Mouse (Mus musculus) myocyte (in vitro differentiated cells): ENCODE measurements around the gene Anpep. TPM values are rescaled to one million over a fixed set of nuclear protein-coding genes. Genes with fewer than 3 reads are reported as not detected.

Experiments
- H3K27me3 ChIP-seq: one replicate; pipeline ENCODE4 v1.6.1; 2011; ENCODE audit not compliant: control insufficient read depth, insufficient read depth, insufficient read length
- H3K36me3 ChIP-seq: one replicate; pipeline ENCODE4 v1.6.1; 2011; ENCODE audit not compliant: control insufficient read depth, insufficient read depth
- H3K4me2 ChIP-seq: one replicate; pipeline ENCODE4 v1.6.1; 2011; ENCODE audit warnings: low read depth, control low read depth
- H3K4me3 ChIP-seq: one replicate; pipeline ENCODE4 v1.5.1; 2011; ENCODE audit warnings: mild to moderate bottlenecking, control low read depth, moderate library complexity
- H3K79me2 ChIP-seq: one replicate; pipeline ENCODE4 v1.6.1; 2011; ENCODE audit not compliant: control insufficient read depth, insufficient read depth
- H3ac ChIP-seq: one replicate; pipeline ENCODE4 v1.6.1; 2011; ENCODE audit not compliant: control insufficient read depth, insufficient read length
- CEBPB ChIP-seq: IDR thresholded peaks from 2 replicates; pipeline ENCODE4 v1.6.1; 2011; ENCODE audit warnings: mild to moderate bottlenecking, moderate library complexity; ENCODE audit not compliant: poor library complexity, insufficient read depth, severe bottlenecking
- E2F4 ChIP-seq: IDR thresholded peaks from one replicate; pipeline ENCODE4 v1.6.1; 2011; ENCODE audit warnings: mild to moderate bottlenecking, control low read depth, moderate library complexity; ENCODE audit not compliant: insufficient read depth
- MAX ChIP-seq: IDR thresholded peaks from one replicate; pipeline ENCODE4 v1.6.1; 2011; ENCODE audit warnings: low read depth, mild to moderate bottlenecking, control low read depth
- MYOD1 ChIP-seq, 3 experiments: IDR thresholded peaks; one replicate each; pipeline ENCODE4 v1.6.1; 2011; ENCODE audit warnings: control low read depth in 2 of 3, low read depth in 2 of 3, mild to moderate bottlenecking in 2 of 3, moderate library complexity in 1 of 3; ENCODE audit not compliant: insufficient read length in 2 of 3, control insufficient read depth in 1 of 3
- MYOG ChIP-seq, 3 experiments: IDR thresholded peaks; one replicate each; pipeline ENCODE4 v1.6.1; 2011; ENCODE audit warnings: control low read depth in 2 of 3, low read depth in 2 of 3, mild to moderate bottlenecking in 2 of 3; ENCODE audit not compliant: insufficient read length in 2 of 3, control insufficient read depth in 1 of 3, insufficient read depth in 1 of 3
- POLR2A ChIP-seq: IDR thresholded peaks from one replicate; pipeline ENCODE4 v1.6.1; 2011; ENCODE audit warnings: low read depth, mild to moderate bottlenecking, control low read depth, moderate library complexity; ENCODE audit not compliant: insufficient read length
- POLR2AphosphoS2 ChIP-seq: IDR thresholded peaks from one replicate; pipeline ENCODE4 v1.6.1; 2011; ENCODE audit warnings: low read depth, control low read depth; ENCODE audit not compliant: insufficient read length
- REST ChIP-seq: IDR thresholded peaks from one replicate; pipeline ENCODE4 v1.6.1; 2011; ENCODE audit warnings: mild to moderate bottlenecking, control low read depth, moderate library complexity; ENCODE audit not compliant: insufficient read depth, insufficient read length
- SRF ChIP-seq: IDR thresholded peaks from one replicate; pipeline ENCODE4 v1.6.1; 2011; ENCODE audit warnings: low read depth; ENCODE audit not compliant: control insufficient read depth, insufficient read length
- TCF12 ChIP-seq: IDR thresholded peaks from one replicate; pipeline ENCODE4 v1.6.1; 2011; ENCODE audit warnings: mild to moderate bottlenecking, control low read depth; ENCODE audit not compliant: poor library complexity, insufficient read depth, severe bottlenecking
- TCF3 ChIP-seq: IDR thresholded peaks from one replicate; pipeline ENCODE4 v1.6.1; 2011; ENCODE audit warnings: low read depth, control low read depth; ENCODE audit not compliant: insufficient read length
- USF1 ChIP-seq: IDR thresholded peaks from one replicate; pipeline ENCODE4 v1.6.1; 2011; ENCODE audit warnings: low read depth, mild to moderate bottlenecking, control low read depth, moderate library complexity
- polyA plus RNA-seq: library from polyadenylated mRNA; unstranded; fragments of >200 nt; fragmentation: generic; extraction: Trizol; gene quantifications from one replicate; pipeline ENCODE4 v1.2.1, GENCODE M21; 2012; ENCODE audit warnings: missing spikeins

The Anpep gene
- polyA plus RNA-seq, 1 experiment, result 12.1 TPM

GRCm38 (mm10) chr7:79819996-79820395 is 40.9 kb downstream of the Anpep start:
- Histone ChIP-seq H3K79me2 (no peaks in the 10 kb centered on the region), H3K4me2 (no peak overlapping the region), H3ac (no peak overlapping the region), H3K27me3 (no peaks in the 10 kb centered on the region), H3K4me3 (no peak overlapping the region), H3K36me3 (no peaks in the 10 kb centered on the region)
- no peak for TF ChIP-seq MAX
- no peak for TF ChIP-seq MYOG (IDR thresholded peaks at IDR 0.05; ENCODE audit: control insufficient read depth in 1 of 3, insufficient read depth in 1 of 3, insufficient read length in 2 of 3, low read depth in 2 of 3)
- no peak for TF ChIP-seq CEBPB
- no peak for TF ChIP-seq TCF3
- no peak for TF ChIP-seq TCF12
- TF ChIP-seq MYOD1 (IDR thresholded peaks at IDR 0.05; ENCODE audit: control insufficient read depth in 1 of 3, insufficient read length in 2 of 3, low read depth in 2 of 3), result no peak
- no peak for TF ChIP-seq POLR2A
- no peak for TF ChIP-seq SRF
- no peak for TF ChIP-seq USF1
- no peak for TF ChIP-seq POLR2AphosphoS2
- no peak for TF ChIP-seq REST
- no peak for TF ChIP-seq E2F4

- no peak overlapping the region for H3ac ChIP-seq
- H3K79me2 ChIP-seq, result no peaks in the 10 kb centered on the region
- TF ChIP-seq USF1 (no peak), MYOG (IDR thresholded peaks at IDR 0.05; ENCODE audit: control insufficient read depth in 1 of 3, insufficient read depth in 1 of 3, insufficient read length in 2 of 3, low read depth in 2 of 3) (no peak), TCF3 (no peak), MYOD1 (IDR thresholded peaks at IDR 0.05; ENCODE audit: control insufficient read depth in 1 of 3, insufficient read length in 2 of 3, low read depth in 2 of 3) (no peak)
- H3K4me2 ChIP-seq, result no peak overlapping the region
- no peak overlapping the region for H3K4me3 ChIP-seq
- no peaks in the 10 kb centered on the region for H3K36me3 ChIP-seq
- no peaks in the 10 kb centered on the region for H3K27me3 ChIP-seq
Measured at GRCm38 (mm10) chr7:79819515-79819914, 41.3 kb downstream of the Anpep start.

DNA sequence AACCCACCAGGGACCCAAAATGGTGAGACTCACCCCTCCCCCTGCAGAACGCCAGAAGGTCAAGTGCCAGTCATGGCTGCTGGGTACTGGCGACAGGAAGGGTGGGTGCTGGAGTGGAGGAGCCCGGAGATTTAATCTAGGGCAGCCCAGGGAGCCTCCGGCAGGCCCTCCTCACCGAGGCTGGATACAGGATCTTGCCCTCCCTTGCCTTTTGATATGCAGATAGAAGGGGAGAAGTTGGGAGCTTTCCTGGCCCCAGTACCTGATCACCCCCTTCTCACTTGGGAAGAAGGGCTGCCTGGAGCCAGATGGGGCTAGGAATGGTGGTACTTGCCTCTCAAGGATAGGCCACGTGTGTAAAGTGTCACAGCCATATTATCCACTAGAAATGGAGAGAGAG is 42.5 kb downstream of the Anpep start:
- H3ac ChIP-seq, result no peak overlapping the region
- no peaks in the 10 kb centered on the region for H3K36me3 ChIP-seq
- H3K4me2 ChIP-seq, result no peak overlapping the region
- no peak overlapping the region for H3K4me3 ChIP-seq
- TF ChIP-seq USF1 (no peak), MAX (no peak), TCF12 (no peak), POLR2AphosphoS2 (no peak), TCF3 (no peak), MYOG (IDR thresholded peaks at IDR 0.05; ENCODE audit: control insufficient read depth in 1 of 3, insufficient read depth in 1 of 3, insufficient read length in 2 of 3, low read depth in 2 of 3) (no peak), POLR2A (no peak), CEBPB (no peak), E2F4 (no peak), REST (no peak), SRF (no peak), MYOD1 (IDR thresholded peaks at IDR 0.05; ENCODE audit: control insufficient read depth in 1 of 3, insufficient read length in 2 of 3, low read depth in 2 of 3) (no peak)
- no peaks in the 10 kb centered on the region for H3K27me3 ChIP-seq
- no peaks in the 10 kb centered on the region for H3K79me2 ChIP-seq

GRCm38 (mm10) chr7:79813409-79813808 is 47.5 kb downstream of the Anpep start:
- Histone ChIP-seq H3K79me2 (no peaks in the 10 kb centered on the region), H3K4me3 (no peak overlapping the region), H3K4me2 (no peak overlapping the region), H3K36me3 (no peaks in the 10 kb centered on the region), H3K27me3 (peaks cover 7% of the 10 kb centered on the region), H3ac (no peak overlapping the region)
- TF ChIP-seq MAX (no peak), TCF3 (no peak), TCF12 (no peak), MYOD1 (IDR thresholded peaks at IDR 0.05; ENCODE audit: control insufficient read depth in 1 of 3, insufficient read length in 2 of 3, low read depth in 2 of 3) (no peak), USF1 (no peak), MYOG (IDR thresholded peaks at IDR 0.05; ENCODE audit: control insufficient read depth in 1 of 3, insufficient read depth in 1 of 3, insufficient read length in 2 of 3, low read depth in 2 of 3) (no peak), REST (no peak), SRF (no peak), POLR2A (no peak), POLR2AphosphoS2 (no peak), E2F4 (no peak), CEBPB (no peak)

GRCm38 (mm10) chr7:79810611-79811506 is 50.0 kb downstream of the Anpep start, which contains the start of gene Mesp2:
Mesp2 (plus strand) TSS chr7:79810727.
- Histone ChIP-seq H3K36me3 (no peaks in the 10 kb centered on the region), H3K4me3 (no peak within 1 kb of the TSS), H3K79me2 (no peaks in the 10 kb centered on the region), H3ac (no peak within 1 kb of the TSS), H3K27me3 (peaks cover 7% of the 10 kb centered on the region), H3K4me2 (no peak within 1 kb of the TSS)
- no peak for TF ChIP-seq SRF
- no peak for TF ChIP-seq E2F4
- no peak for TF ChIP-seq USF1
- no peak for TF ChIP-seq MAX
- TF ChIP-seq MYOG (IDR thresholded peaks at IDR 0.05; ENCODE audit: control insufficient read depth in 1 of 3, insufficient read depth in 1 of 3, insufficient read length in 2 of 3, low read depth in 2 of 3), result no peak
- TF ChIP-seq MYOD1 (IDR thresholded peaks at IDR 0.05; ENCODE audit: control insufficient read depth in 1 of 3, insufficient read length in 2 of 3, low read depth in 2 of 3), result no peak
- no peak for TF ChIP-seq TCF3
- TF ChIP-seq POLR2AphosphoS2, result no peak
- TF ChIP-seq REST, result no peak
- no peak for TF ChIP-seq POLR2A
- no peak for TF ChIP-seq TCF12
- TF ChIP-seq CEBPB, result no peak
